Mouse (Mus musculus) neural tube, embryonic 12.5 days (tissue): ENCODE measurements around the gene Ank3. TPM values are rescaled to one million over a fixed set of nuclear protein-coding genes. Genes with fewer than 3 reads are reported as not detected.

Experiments
- ATAC-seq: fragments of 200-750 bp; cut with Nextera tagmentation; 2 replicates; pipeline ENCODE4 v1.8.0; 2017; ENCODE audit warnings: low read depth, mild to moderate bottlenecking, moderate TSS enrichment, moderate library complexity; ENCODE audit not compliant: low FRiP score
- H3K27ac ChIP-seq: fragments of 300-500 bp; sonication (generic); 2 replicates; pipeline ENCODE4 v1.5.1; 2016
- H3K27me3 ChIP-seq: fragments of 300-500 bp; sonication (generic); replicated peaks from 2 replicates; pipeline ENCODE4 v1.6.1; 2016; ENCODE audit warnings: mild to moderate bottlenecking
- H3K36me3 ChIP-seq: fragments of 300-500 bp; sonication (generic); 2 replicates; pipeline ENCODE4 v1.6.1; 2016; ENCODE audit warnings: mild to moderate bottlenecking
- H3K4me1 ChIP-seq: fragments of 300-500 bp; sonication (generic); 2 replicates; pipeline ENCODE4 v1.6.1; 2016
- H3K4me2 ChIP-seq: fragments of 300-500 bp; sonication (generic); replicated peaks from 2 replicates; pipeline ENCODE4 v1.6.1; 2016; ENCODE audit warnings: mild to moderate bottlenecking
- H3K4me3 ChIP-seq: fragments of 300-500 bp; sonication (generic); 2 replicates; pipeline ENCODE4 v1.5.1; 2016
- H3K9ac ChIP-seq: fragments of 300-500 bp; sonication (generic); 2 replicates; pipeline ENCODE4 v1.6.1; 2016; ENCODE audit warnings: mild to moderate bottlenecking
- H3K9me3 ChIP-seq: fragments of 300-500 bp; sonication (generic); 2 replicates; pipeline ENCODE4 v1.6.1; 2016; ENCODE audit warnings: mild to moderate bottlenecking
- WGBS: fragments of 180-500 bp; shearing (Covaris S2); methylation state at CpG from one replicate; pipeline ENCODE4 v1.1.7; 2016; 5-methylcytosine and 5-hydroxymethylcytosine counted together
- polyA plus RNA-seq: library from polyadenylated mRNA; unstranded; fragments of >200 nt; fragmentation: Nextera tagmentation; extraction: Ambion mirVana; gene quantifications from 2 replicates; pipeline ENCODE4 v1.2.1, GENCODE M21; 2016

Ank3 gene
- polyA plus RNA-seq, 1 experiment from 2014 or later, result 95.5 TPM

DNA sequence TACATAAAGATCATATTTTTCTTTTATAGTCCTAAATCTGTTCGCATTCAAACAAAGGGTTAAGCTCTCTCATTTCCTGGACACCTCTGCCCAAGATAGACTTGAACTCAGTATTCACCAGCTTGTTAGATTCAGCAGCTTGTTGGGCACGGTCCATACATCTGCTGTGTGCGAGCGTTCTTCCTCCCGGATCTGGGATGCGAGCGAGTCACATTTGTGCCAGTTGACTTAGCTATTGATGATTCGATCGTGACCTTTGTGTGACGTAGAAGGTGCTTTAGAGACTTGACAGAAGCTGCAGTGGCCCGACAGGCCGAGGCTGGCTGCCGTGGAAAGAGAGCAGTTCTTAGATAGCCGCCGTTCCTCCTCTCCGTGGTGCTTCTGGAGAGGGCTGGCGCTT is 98.8 kb downstream of the Ank3 start:
- H3K4me2 ChIP-seq, result no peak overlapping the region
- H3K36me3 ChIP-seq, result no peaks in the 10 kb centered on the region
- 79% methylated on average over 17 of the region's 17 CpGs for WGBS
- H3K9ac ChIP-seq, result no peak overlapping the region
- H3K27ac ChIP-seq, result no peak overlapping the region
- no peak overlapping the region for H3K4me3 ChIP-seq
- no peak for ATAC-seq
- peaks cover 15% of the 10 kb centered on the region; the same call in 1 of the 2 replicates for H3K4me1 ChIP-seq
- H3K27me3 ChIP-seq, result no peaks in the 10 kb centered on the region
- H3K9me3 ChIP-seq, result no peaks in the 10 kb centered on the region

DNA sequence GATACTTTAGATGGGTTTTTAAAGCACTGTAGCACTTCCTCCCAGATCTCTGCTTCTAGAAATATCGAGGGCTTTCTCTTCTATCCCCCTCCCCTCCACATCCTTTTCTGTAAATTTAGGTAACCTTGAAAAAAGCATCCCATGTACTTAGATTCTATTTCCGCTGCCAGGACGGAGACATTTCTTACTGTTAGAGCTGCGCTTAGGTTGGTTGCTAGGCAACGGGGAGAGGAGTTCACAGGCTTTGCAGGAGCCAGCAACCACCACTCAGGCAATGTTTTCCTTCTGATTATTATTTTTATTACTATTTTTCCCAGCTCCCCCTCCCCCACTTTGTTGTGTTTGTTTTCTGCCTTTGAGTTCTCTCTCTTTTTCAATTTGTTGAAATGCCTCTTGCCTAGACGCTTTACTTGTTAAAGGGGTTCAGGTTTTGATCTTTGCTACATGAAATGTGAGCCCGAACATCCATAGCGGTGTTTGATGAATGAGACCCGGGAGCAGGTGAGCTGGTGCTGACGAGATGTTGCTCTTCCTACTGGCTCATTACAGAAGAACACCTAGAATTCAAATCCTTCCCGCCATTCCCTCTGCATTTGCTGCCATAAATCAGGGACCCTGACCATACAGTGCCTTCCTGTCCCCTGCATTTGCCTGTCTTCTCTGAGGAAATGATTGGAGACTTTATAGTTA is 101.7 kb downstream of the Ank3 start:
- no peak overlapping the region for H3K4me3 ChIP-seq
- H3K4me1 ChIP-seq, result peaks cover 15% of the 10 kb centered on the region; the same call in 1 of the 2 replicates
- 56% methylated on average over 11 of the region's 11 CpGs for WGBS
- H3K36me3 ChIP-seq, result no peaks in the 10 kb centered on the region
- no peak overlapping the region for H3K27ac ChIP-seq
- H3K27me3 ChIP-seq, result no peaks in the 10 kb centered on the region
- no peaks in the 10 kb centered on the region for H3K9me3 ChIP-seq
- no peak overlapping the region for H3K4me2 ChIP-seq
- ATAC-seq, result 0 out of 2 replicates have a peak, but pooled peaks have one; percentile 65
- H3K9ac ChIP-seq, result no peak overlapping the region

DNA sequence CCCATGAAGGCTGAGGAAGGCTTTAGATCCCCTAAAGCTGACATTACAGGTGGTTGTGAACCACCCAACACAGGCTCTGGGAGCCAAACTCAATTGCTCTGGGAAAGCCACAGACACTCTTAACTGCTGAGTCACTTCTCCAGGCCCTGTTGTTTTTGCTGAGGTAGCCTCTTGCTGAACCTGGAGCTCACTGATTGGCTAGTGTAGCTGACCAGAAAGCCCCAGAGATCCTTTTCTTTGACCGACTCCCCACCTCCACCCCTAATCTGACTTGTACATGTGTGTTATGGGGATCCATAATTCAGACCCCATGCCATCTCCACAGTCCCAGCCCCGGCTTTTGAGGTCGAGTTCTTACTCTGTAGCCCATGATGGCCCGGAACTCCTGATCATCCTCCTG is 105.2 kb downstream of the Ank3 start:
- H3K36me3 ChIP-seq, result no peaks in the 10 kb centered on the region
- 91% methylated on average over 4 of the region's 4 CpGs for WGBS
- H3K27me3 ChIP-seq, result no peaks in the 10 kb centered on the region
- no peak overlapping the region for H3K4me3 ChIP-seq
- H3K27ac ChIP-seq, result no peak overlapping the region
- peaks cover 15% of the 10 kb centered on the region; the same call in 1 of the 2 replicates for H3K4me1 ChIP-seq
- H3K4me2 ChIP-seq, result no peak overlapping the region
- no peaks in the 10 kb centered on the region for H3K9me3 ChIP-seq
- ATAC-seq, result no peak
- H3K9ac ChIP-seq, result no peak overlapping the region

DNA sequence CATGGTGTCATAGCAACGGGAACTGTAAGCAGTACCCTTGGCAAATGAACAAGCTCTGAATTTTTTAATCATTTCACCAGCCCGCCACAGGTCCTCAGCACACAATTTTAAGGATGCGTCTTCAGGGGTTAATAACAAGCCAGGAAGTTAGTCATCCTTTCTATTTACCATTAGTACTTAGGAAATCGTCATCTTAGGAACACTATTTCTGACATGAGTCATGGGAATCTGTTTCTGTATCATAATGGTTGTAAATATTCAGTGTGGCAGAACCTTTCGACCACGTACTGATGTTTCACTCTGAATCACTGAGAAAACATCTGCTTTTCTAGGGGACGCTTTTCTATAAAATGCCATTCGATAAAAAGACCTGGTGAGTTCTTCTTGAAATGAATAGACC is 109.1 kb downstream of the Ank3 start:
- no peak overlapping the region for H3K4me2 ChIP-seq
- no peak for ATAC-seq

DNA sequence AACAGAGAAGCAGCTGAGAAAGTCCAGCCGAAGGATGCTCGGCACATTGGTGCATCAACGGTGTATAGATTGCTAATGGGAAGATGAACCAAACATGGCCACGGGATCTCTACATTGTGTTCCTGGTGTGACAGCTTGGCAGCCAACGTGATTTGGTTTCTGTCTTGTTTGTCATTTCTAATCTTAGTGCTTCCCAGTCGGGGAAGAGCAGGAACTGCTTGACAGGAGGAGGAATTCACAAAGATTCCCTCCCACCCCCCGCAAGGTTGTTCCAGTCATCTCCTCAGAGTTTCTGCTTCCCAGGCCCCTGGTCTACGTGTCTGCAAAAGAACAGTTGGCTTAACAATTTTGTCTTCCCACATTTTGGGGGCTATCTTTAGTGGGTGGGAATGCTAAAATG is 111.8 kb downstream of the Ank3 start:
- 84% methylated on average over 8 of the region's 8 CpGs for WGBS
- Histone ChIP-seq H3K4me2 (no peak overlapping the region), H3K9ac (no peak overlapping the region), H3K36me3 (no peaks in the 10 kb centered on the region), H3K9me3 (no peaks in the 10 kb centered on the region), H3K27me3 (no peaks in the 10 kb centered on the region), H3K4me1 (no peaks in the 10 kb centered on the region), H3K4me3 (no peak overlapping the region), H3K27ac (no peak overlapping the region)
- no peak for ATAC-seq

More for the DNA sequence above, 109.1 kb downstream of the Ank3 start:
- Histone ChIP-seq H3K4me1 (no peaks in the 10 kb centered on the region), H3K27me3 (no peaks in the 10 kb centered on the region), H3K9ac (no peak overlapping the region), H3K27ac (no peak overlapping the region), H3K4me3 (no peak overlapping the region), H3K36me3 (no peaks in the 10 kb centered on the region), H3K9me3 (no peaks in the 10 kb centered on the region)
- WGBS, result 90% methylated on average over 8 of the region's 8 CpGs

DNA sequence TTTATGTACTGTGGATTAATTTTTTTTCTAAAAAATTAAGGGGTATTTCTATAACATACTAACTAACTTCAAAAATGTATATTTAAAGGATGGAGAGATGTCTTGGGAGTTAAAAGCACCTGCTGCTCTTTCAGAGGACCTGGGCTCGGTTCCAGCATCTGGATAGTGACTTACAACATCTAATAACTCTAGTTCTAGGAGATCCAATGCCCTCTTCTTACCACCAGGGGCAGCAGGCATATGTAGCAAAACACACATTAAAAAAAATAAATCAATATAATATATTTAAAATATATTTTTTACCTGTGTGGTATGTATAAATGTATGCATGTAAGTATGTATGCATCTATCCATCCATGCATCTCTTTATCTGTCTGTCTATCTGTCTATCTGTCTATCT is 112.7 kb downstream of the Ank3 start:
- Histone ChIP-seq H3K4me2 (no peak overlapping the region), H3K4me3 (no peak overlapping the region), H3K9ac (no peak overlapping the region), H3K9me3 (no peaks in the 10 kb centered on the region), H3K27ac (no peak overlapping the region), H3K27me3 (no peaks in the 10 kb centered on the region), H3K4me1 (no peaks in the 10 kb centered on the region), H3K36me3 (no peaks in the 10 kb centered on the region)
- WGBS, result 88% methylated on average over 1 of the region's 1 CpGs
- no peak for ATAC-seq

DNA sequence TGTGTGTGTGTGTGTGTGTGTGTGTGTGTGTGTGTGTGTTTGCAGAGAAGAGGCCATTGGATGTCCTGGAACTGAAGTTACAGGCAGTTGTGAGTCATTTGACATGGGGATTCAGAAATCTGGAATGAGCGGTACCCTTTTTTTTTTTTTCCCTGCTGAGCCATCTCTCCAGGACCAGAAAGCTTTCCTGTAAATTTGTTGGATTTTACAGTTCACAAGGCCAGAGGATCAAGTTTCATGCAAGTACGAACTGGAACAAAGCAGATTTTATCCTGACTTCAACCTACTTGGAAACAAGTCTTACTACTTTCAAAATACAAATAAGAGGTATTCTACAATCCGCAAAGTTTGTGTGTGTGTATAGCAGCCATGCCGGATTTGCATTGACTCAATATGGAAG is 123.4 kb downstream of the Ank3 start:
- Histone ChIP-seq H3K4me1 (no peaks in the 10 kb centered on the region), H3K9ac (no peak overlapping the region), H3K9me3 (no peaks in the 10 kb centered on the region), H3K27ac (no peak overlapping the region), H3K27me3 (no peaks in the 10 kb centered on the region), H3K4me2 (no peak overlapping the region), H3K4me3 (no peak overlapping the region), H3K36me3 (no peaks in the 10 kb centered on the region)
- WGBS, result 78% methylated on average over 4 of the region's 4 CpGs
- no peak for ATAC-seq

DNA sequence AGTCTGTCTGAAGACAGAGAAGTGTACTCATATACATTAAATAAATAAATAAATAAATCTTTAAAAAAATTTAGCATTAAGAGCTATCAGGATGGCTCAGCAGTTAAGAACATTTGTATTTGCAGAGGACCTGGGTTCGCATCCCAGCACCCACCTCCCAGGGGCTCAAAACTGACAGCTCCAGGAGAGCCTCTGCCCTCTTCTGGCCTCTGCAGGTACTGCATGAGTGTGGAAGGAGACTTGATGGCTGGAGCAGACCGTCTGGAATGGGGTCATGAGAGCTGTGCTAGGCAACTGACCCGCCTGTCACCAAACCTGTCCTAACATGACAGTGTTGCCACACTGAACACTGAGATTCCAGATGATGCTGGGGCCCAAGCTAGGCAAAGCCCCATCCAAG is 124.6 kb downstream of the Ank3 start:
- 73% methylated on average over 3 of the region's 3 CpGs for WGBS
- no peak overlapping the region for H3K27ac ChIP-seq
- H3K4me3 ChIP-seq, result no peak overlapping the region
- H3K9ac ChIP-seq, result no peak overlapping the region
- H3K27me3 ChIP-seq, result no peaks in the 10 kb centered on the region
- no peak for ATAC-seq
- H3K4me1 ChIP-seq, result no peaks in the 10 kb centered on the region
- H3K36me3 ChIP-seq, result no peaks in the 10 kb centered on the region
- no peak overlapping the region for H3K4me2 ChIP-seq
- H3K9me3 ChIP-seq, result no peaks in the 10 kb centered on the region

DNA sequence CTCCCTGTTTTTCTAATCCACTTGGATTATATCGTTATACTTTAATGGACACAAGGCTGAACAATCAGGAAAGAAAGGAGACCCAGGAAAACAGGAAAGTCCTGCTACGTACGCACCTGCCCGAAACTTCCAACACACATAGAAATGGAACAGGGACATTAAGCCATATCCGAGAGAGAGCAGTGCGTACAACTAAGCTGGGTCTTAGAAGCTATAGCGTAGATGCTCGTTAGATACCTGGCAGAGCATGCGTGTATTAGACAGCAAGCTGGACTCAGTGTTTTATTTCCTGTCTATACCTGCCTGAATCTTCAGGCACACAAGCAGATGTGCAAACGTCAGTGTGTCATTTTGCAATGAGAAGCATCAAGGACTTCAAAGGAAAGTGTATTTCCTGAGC is 128.7 kb downstream of the Ank3 start:
- Histone ChIP-seq H3K4me2 (no peak overlapping the region), H3K36me3 (no peaks in the 10 kb centered on the region), H3K9ac (no peak overlapping the region), H3K4me1 (no peaks in the 10 kb centered on the region), H3K27me3 (no peaks in the 10 kb centered on the region), H3K4me3 (no peak overlapping the region), H3K27ac (no peak overlapping the region), H3K9me3 (no peaks in the 10 kb centered on the region)
- ATAC-seq, result no peak
- 94% methylated on average over 10 of the region's 10 CpGs for WGBS

DNA sequence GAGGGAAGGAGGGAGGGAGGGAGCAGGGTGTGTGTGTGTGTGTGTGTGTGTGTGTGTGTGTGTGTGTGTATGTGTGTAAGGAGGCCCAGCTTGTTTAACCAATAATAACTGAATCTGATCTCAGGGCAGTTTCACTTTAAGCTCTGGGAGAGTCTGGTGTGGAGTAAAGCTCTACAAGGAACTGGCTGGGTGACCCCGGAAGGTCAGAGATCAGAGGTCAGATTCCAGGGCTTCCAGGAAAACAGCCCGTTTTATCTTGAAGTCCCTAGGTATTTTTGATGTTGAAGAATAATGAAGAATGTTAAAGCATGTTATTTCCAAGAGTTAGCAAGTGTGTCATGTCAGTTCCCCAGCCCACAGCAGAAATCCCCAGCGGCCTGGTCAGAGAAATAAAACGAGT is 130.2 kb downstream of the Ank3 start:
- WGBS, result 81% methylated on average over 4 of the region's 4 CpGs
- no peak for ATAC-seq
- Histone ChIP-seq H3K27ac (no peak overlapping the region), H3K9me3 (no peaks in the 10 kb centered on the region), H3K27me3 (no peaks in the 10 kb centered on the region), H3K9ac (no peak overlapping the region), H3K4me3 (no peak overlapping the region), H3K4me1 (peaks cover 5% of the 10 kb centered on the region), H3K36me3 (no peaks in the 10 kb centered on the region), H3K4me2 (no peak overlapping the region)

DNA sequence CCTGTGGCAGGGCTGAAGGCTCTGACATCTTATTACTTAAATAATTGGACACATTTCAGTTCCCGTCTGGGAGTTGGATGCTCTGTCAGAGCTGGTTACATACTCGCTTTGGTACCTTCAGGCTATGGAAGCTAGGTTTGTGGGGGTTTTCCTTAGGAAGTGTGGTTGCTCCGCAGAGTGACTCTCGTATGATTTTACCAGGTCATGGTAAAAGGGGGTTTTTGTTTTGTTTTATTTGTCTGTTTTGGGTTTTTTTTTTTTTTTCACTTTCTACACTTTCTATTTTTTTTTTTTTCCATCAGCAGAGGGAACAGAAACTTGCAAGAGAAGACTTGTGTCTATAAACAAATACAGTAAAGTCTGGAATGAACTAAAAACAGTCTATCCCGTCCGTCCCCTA is 131.8 kb downstream of the Ank3 start:
- Histone ChIP-seq H3K9me3 (no peaks in the 10 kb centered on the region), H3K27me3 (no peaks in the 10 kb centered on the region), H3K27ac (no peak overlapping the region), H3K9ac (no peak overlapping the region), H3K4me3 (no peak overlapping the region), H3K4me1 (peaks cover 5% of the 10 kb centered on the region), H3K4me2 (no peak overlapping the region), H3K36me3 (no peaks in the 10 kb centered on the region)
- no peak for ATAC-seq
- WGBS, result 89% methylated on average over 6 of the region's 6 CpGs

DNA sequence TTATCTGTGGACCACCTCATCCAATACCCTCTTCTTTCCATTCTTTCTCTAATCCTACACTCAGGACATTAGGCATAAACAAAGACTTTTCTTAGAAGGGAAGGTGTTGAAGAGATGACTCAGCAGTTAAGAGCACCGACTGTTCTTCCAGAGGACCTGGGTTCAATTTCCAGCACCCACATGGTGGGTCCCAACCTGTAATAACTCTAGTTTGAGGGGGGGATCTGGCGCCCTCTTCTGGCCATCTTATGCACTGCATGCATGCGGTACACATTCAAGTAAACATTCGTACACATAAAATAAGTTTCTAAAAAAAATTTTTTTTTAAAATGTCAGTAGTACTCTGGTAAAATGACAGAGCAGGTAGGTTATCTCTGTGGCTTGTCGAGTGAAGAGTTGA is 133.0 kb downstream of the Ank3 start:
- no peak for ATAC-seq
- no peak overlapping the region for H3K4me2 ChIP-seq
- no peak overlapping the region for H3K4me3 ChIP-seq
- peaks cover 5% of the 10 kb centered on the region for H3K4me1 ChIP-seq
- no peaks in the 10 kb centered on the region for H3K36me3 ChIP-seq
- 84% methylated on average over 5 of the region's 5 CpGs for WGBS
- no peaks in the 10 kb centered on the region for H3K27me3 ChIP-seq
- no peak overlapping the region for H3K27ac ChIP-seq
- H3K9me3 ChIP-seq, result no peaks in the 10 kb centered on the region
- H3K9ac ChIP-seq, result no peak overlapping the region

DNA sequence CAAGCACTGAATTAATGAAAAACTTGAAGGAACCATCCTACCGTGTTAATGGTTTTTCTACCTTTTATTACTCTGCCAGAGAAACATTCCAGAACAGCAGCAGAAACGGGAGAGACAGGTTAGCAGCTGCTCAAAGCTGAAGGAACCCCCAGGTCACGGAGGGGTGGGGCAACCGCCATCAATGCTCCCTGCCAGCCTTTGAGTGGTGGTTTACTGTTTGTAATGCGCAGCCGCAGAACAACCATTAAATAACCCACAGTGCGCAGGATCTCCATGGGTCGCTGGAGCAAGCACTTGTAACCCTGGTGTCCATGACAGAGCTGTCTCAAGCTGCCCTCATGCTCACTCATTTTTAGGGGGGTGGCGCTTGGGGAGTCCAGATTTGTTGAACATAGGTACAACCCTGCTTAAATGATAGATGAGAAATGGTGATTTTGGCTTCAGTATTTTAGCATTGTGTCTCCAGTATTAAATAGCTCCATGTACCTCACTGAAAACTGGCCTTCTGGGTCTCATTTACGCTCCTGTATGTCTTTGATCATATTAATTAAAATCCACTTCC is 133.7 kb downstream of the Ank3 start:
- H3K36me3 ChIP-seq, result no peaks in the 10 kb centered on the region
- no peaks in the 10 kb centered on the region for H3K27me3 ChIP-seq
- no peaks in the 10 kb centered on the region for H3K9me3 ChIP-seq
- WGBS, result 46% methylated on average over 10 of the region's 10 CpGs
- no peak for ATAC-seq
- H3K4me1 ChIP-seq, result peaks cover 5% of the 10 kb centered on the region
- H3K9ac ChIP-seq, result no peak overlapping the region
- no peak overlapping the region for H3K4me3 ChIP-seq
- H3K4me2 ChIP-seq, result peak overlapping the region; percentile 6
- no peak overlapping the region for H3K27ac ChIP-seq
